Mouse (Mus musculus) limb, embryonic 14.5 days (tissue): ENCODE results near the gene Hoxa13. TPM values are rescaled to one million over a fixed set of nuclear protein-coding genes. Genes with fewer than 3 reads are reported as not detected.

ENCODE experiments used
- ATAC-seq: fragments of 200-750 bp; cut with Nextera tagmentation; 2 replicates; pipeline ENCODE4 v1.8.0; 2017; ENCODE audit warnings: low read depth, moderate number of reproducible peaks, moderate TSS enrichment; ENCODE audit not compliant: low FRiP score
- DNase-seq: peaks from one replicate; pipeline ENCODE4 v3.0.0-alpha.2; 2015; ENCODE audit warnings: low spot score
- H3K27ac ChIP-seq: fragments of 300-500 bp; sonication (generic); replicated peaks from 2 replicates; pipeline ENCODE4 v1.5.1; 2014; ENCODE audit warnings: low read depth, mild to moderate bottlenecking, low read length, moderate library complexity, mixed read lengths
- H3K27me3 ChIP-seq: fragments of 300-500 bp; sonication (generic); 2 replicates; pipeline ENCODE4 v1.6.1; 2014; ENCODE audit warnings: low read length, mixed read lengths; ENCODE audit not compliant: control insufficient read depth, insufficient read depth
- H3K36me3 ChIP-seq: fragments of 300-500 bp; sonication (generic); 2 replicates; pipeline ENCODE4 v1.6.1; 2014; ENCODE audit warnings: mild to moderate bottlenecking, low read length, moderate library complexity, mixed read lengths; ENCODE audit not compliant: control insufficient read depth, insufficient read depth
- H3K4me1 ChIP-seq: fragments of 300-500 bp; sonication (generic); 2 replicates; pipeline ENCODE4 v1.6.1; 2014; ENCODE audit warnings: antibody characterized with exemption, low read length, mixed read lengths; ENCODE audit not compliant: control insufficient read depth, insufficient read depth
- H3K4me2 ChIP-seq: fragments of 300-500 bp; sonication (generic); replicated peaks from 2 replicates; pipeline ENCODE4 v1.6.1; 2014; ENCODE audit warnings: low read depth, mild to moderate bottlenecking, low read length, moderate library complexity; ENCODE audit not compliant: severe bottlenecking
- H3K4me3 ChIP-seq: fragments of 300-500 bp; sonication (generic); replicated peaks from 2 replicates; pipeline ENCODE4 v1.5.1; 2014; ENCODE audit warnings: low read length
- H3K9ac ChIP-seq: fragments of 300-500 bp; sonication (generic); 2 replicates; pipeline ENCODE4 v1.6.1; 2014; ENCODE audit warnings: mild to moderate bottlenecking, low read depth, low read length, moderate library complexity; ENCODE audit not compliant: severe bottlenecking
- H3K9me3 ChIP-seq: fragments of 300-500 bp; sonication (generic); 2 replicates; pipeline ENCODE4 v1.6.1; 2016; ENCODE audit warnings: low read length; ENCODE audit not compliant: control insufficient read depth
- POLR2A ChIP-seq: fragments of 200-500 bp; IDR thresholded peaks from 2 replicates; pipeline ENCODE4 v1.8.0; 2012; ENCODE audit warnings: inconsistent platforms, mild to moderate bottlenecking, moderate library complexity, borderline replicate concordance; ENCODE audit not compliant: insufficient read depth, insufficient read length; ENCODE audit errors: extremely low read depth
- whole genome bisulfite sequencing: fragments of 180-500 bp; shearing (Covaris S2); extraction: QIAGEN DNeasy Blood & Tissue Kit; methylation state at CpG from one replicate; pipeline ENCODE4 v1.1.7; 2014; 5-methylcytosine and 5-hydroxymethylcytosine counted together
- polyA plus RNA-seq, 2 experiments: library from polyadenylated mRNA; depleted of rRNA in 1 of 2; stranded (reverse) in 1 of 2; unstranded in 1 of 2; fragments of >200 nt; fragmentation: Nextera tagmentation in 1 of 2; extraction: Ambion mirVana in 1 of 2; gene quantifications; 2 replicates each; pipeline versions ENCODE4 v1.2.1 to v1.2.3; 2012 to 2014

Gene Hoxa13
- polyA plus RNA-seq, 2 experiments: 16.0 to 26.0 TPM

DNA sequence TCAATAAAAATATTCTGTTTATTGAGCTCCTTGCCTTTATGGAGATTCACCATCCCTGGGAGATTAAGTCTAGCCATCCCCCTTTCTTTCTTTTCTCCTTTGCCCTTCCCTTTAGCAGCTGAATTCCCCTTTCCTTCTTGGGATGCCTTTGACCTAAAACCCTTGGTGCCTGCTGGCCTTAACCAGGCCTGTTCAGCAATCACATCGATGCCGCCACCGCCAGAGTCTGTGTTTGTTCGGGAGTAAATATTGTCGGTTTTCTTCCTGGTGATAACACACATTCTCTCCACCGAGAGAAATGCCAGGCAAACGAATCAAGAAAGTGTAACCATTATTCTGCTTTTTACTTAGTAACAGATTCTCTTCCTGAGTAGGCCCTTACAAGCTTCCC, 22.5 kb downstream of the Hoxa13 start:
- H3K4me3 ChIP-seq: peak overlapping the region; percentile 90

DNA sequence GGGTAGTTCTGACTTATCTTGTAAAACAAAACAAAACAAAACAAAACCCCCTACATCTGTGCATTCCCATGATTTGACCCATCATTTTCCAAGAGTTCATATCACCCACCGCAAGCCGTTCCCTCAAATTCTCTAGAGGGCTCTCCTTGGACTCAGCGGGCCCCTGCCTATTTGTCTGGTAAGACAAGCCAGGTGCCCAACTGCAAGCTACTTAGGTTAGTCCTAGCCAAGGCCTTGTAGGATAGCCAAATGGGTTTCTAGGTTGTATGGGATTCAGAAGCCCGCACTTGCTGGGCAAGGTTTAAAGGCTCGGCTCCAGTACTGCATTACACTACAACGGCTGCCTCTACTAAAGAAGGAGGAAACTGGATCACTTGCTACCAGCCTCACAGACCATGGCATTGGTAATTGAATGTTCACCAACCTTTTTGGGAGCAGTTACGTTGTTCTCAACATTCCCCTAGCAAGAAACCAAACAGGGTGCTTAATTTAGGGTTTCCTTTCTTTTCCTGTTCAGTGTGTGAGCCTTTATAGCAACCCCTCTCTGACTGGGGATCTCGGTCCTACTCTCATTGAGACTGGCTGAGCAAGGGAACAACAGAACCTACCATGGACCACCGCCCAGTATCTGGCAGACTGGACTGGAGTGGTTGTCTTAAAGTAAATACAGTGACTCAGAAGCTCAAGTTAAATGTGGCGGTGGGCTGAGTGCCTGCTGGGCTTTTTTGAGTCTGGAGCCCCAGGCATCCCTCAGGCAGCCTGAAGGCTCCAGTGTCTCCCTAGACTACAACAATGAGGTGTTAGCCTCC, 23.1 kb downstream of the Hoxa13 start:
- WGBS: 8% methylated on average over 10 of the region's 10 CpGs
- peak overlapping the region; percentile 100 for H3K9ac ChIP-seq
- no peak for TF ChIP-seq POLR2A
- DNase-seq (no peak), ATAC-seq (no peak)
- peak overlapping the region; percentile 99 for H3K27ac ChIP-seq
- H3K4me2 ChIP-seq: peak overlapping the region; percentile 96
- H3K36me3 ChIP-seq: peaks cover 20% of the 10 kb centered on the region
- H3K4me3 ChIP-seq: peak overlapping the region; percentile 90
- H3K9me3 ChIP-seq: no peaks in the 10 kb centered on the region
- peaks cover 25% of the 10 kb centered on the region for H3K4me1 ChIP-seq
- no peaks in the 10 kb centered on the region for H3K27me3 ChIP-seq

More for the DNA sequence above, 22.5 kb downstream of the Hoxa13 start:
- DNase-seq: no peak
- H3K27me3 ChIP-seq: no peaks in the 10 kb centered on the region
- peak overlapping the region; percentile 96 for H3K4me2 ChIP-seq
- peaks cover 31% of the 10 kb centered on the region for H3K4me1 ChIP-seq
- TF ChIP-seq POLR2A: no peak
- H3K9me3 ChIP-seq: no peaks in the 10 kb centered on the region
- peak overlapping the region; percentile 100 for H3K9ac ChIP-seq
- WGBS: 7% methylated on average over 7 of the region's 7 CpGs
- ATAC-seq: no peak
- peak overlapping the region; percentile 99 for H3K27ac ChIP-seq
- peaks cover 17% of the 10 kb centered on the region for H3K36me3 ChIP-seq

DNA sequence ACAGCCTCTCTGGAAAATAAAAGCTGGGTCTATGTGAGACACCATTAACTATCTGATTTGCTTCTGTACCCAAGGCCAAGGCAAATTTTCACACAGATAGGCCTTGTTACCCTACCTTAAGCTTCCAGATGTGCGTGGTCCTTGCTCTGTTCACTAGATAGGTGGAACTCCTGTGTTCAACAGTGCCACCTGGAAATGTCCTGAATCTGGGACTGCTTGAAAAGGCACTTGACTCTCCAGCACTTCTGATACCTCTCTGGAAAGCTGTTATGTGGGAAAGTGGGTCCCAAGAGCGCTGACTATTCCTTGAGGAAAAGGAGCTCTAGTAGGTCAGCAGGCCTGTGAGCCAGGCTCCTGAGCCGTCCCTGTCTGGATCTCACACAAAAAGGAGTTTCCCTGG, 23.9 kb downstream of the Hoxa13 start:
- 16% methylated on average over 3 of the region's 3 CpGs for WGBS
- Histone ChIP-seq H3K27ac (peak overlapping the region; percentile 99), H3K4me3 (peak overlapping the region; percentile 90)

DNA sequence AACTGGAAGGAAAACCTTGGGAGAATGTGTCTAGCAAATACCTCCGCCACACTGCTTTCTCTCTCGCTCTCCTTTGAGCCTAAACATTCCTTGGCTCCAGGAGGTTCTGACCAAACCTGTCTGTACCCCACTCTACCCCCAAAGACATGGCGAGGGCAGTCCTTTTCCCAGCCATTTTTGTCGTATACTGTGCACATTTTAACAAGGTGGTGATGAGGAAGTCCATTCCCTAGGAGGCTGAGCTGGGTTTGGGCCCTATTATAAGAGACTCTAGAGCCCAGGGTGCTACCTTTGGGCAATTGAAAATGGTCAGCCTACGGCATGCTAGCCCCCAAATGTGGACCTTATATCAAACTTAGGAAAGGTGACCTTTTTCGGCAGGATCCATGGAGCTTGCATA, 24.8 kb downstream of the Hoxa13 start:
- WGBS: 21% methylated on average over 6 of the region's 6 CpGs
- Histone ChIP-seq H3K36me3 (peaks cover 35% of the 10 kb centered on the region), H3K4me1 (peaks cover 20% of the 10 kb centered on the region), H3K27ac (peak overlapping the region; percentile 99), H3K4me2 (peak overlapping the region; percentile 96), H3K27me3 (no peaks in the 10 kb centered on the region), H3K9me3 (no peaks in the 10 kb centered on the region), H3K9ac (peak overlapping the region; percentile 100), H3K4me3 (peak overlapping the region; percentile 90)
- DNase-seq (no peak), ATAC-seq (no peak)
- no peak for TF ChIP-seq POLR2A

More for the DNA sequence above, 23.9 kb downstream of the Hoxa13 start:
- no peaks in the 10 kb centered on the region for H3K27me3 ChIP-seq
- peaks cover 23% of the 10 kb centered on the region for H3K4me1 ChIP-seq
- no peak for TF ChIP-seq POLR2A
- H3K4me2 ChIP-seq: peak overlapping the region; percentile 96
- H3K36me3 ChIP-seq: peaks cover 28% of the 10 kb centered on the region
- DNase-seq (no peak), ATAC-seq (no peak)
- peak overlapping the region; percentile 100 for H3K9ac ChIP-seq
- no peaks in the 10 kb centered on the region for H3K9me3 ChIP-seq

DNA sequence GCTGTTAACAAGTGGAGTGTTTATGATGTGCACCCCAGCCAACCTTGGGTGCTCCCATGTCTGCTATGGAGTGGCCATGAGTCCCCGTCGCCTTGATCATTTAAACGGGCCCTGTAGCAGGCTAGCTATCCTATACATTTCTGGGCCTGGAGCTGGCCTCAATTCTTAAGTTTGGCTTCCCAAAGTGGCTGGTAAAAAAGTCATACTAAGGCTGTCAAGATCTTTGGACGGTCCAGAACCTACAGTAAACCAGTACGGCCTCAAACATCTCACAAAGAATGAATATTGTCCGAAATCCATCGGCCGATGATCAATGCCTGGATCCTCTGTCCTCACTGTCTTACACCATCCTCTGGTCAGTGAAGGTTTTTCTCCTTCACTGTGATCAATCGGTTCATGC, 25.4 kb downstream of the Hoxa13 start:
- Histone ChIP-seq H3K27ac (peak overlapping the region; percentile 99), H3K27me3 (no peaks in the 10 kb centered on the region), H3K4me3 (peak overlapping the region; percentile 90), H3K36me3 (peaks cover 41% of the 10 kb centered on the region), H3K9me3 (no peaks in the 10 kb centered on the region), H3K9ac (peak overlapping the region; percentile 100), H3K4me1 (peaks cover 18% of the 10 kb centered on the region), H3K4me2 (peak overlapping the region; percentile 96)
- TF ChIP-seq POLR2A: 0 out of 2 replicates have a peak, but pooled peaks have one; percentile 18
- WGBS: 14% methylated on average over 9 of the region's 9 CpGs
- ATAC-seq: no peak
- DNase-seq: no peak
